Mouse (Mus musculus) embryonic facial prominence, embryonic 13.5 days (tissue): Measurements from ENCODE around the gene Icam4. TPM values are rescaled to one million over a fixed set of nuclear protein-coding genes. Genes with fewer than 3 reads are reported as not detected.
A peak's percentile ranks its signal among the peaks of the same experiment; 100 is the strongest.

ENCODE experiments used
- ATAC-seq: fragments of 200-750 bp; cut with Nextera tagmentation; 2 replicates; pipeline ENCODE4 v1.8.0; 2017; ENCODE audit warnings: low read depth; ENCODE audit not compliant: insufficient number of reproducible peaks, insufficient read depth, low FRiP score, low TSS enrichment
- H3K27ac ChIP-seq: fragments of 300-500 bp; sonication (generic); 2 replicates; pipeline ENCODE4 v1.5.1; 2015; ENCODE audit warnings: moderate library complexity, mild to moderate bottlenecking, inconsistent platforms
- H3K27me3 ChIP-seq: fragments of 300-500 bp; sonication (generic); 2 replicates; pipeline ENCODE4 v1.6.1; 2015; ENCODE audit warnings: mild to moderate bottlenecking, inconsistent platforms
- H3K36me3 ChIP-seq: fragments of 300-500 bp; sonication (generic); 2 replicates; pipeline ENCODE4 v1.6.1; 2015; ENCODE audit warnings: mild to moderate bottlenecking, inconsistent platforms
- H3K4me1 ChIP-seq: fragments of 300-500 bp; sonication (generic); 2 replicates; pipeline ENCODE4 v1.6.1; 2015; ENCODE audit warnings: inconsistent platforms
- H3K4me2 ChIP-seq: fragments of 300-500 bp; sonication (generic); 2 replicates; pipeline ENCODE4 v1.6.1; 2015; ENCODE audit warnings: moderate library complexity, mild to moderate bottlenecking, inconsistent platforms
- H3K4me3 ChIP-seq: fragments of 300-500 bp; sonication (generic); 2 replicates; pipeline ENCODE4 v1.5.1; 2015; ENCODE audit warnings: mild to moderate bottlenecking, inconsistent platforms
- H3K9ac ChIP-seq: fragments of 300-500 bp; sonication (generic); 2 replicates; pipeline ENCODE4 v1.6.1; 2015; ENCODE audit warnings: mild to moderate bottlenecking, inconsistent platforms
- H3K9me3 ChIP-seq: fragments of 300-500 bp; sonication (generic); 2 replicates; pipeline ENCODE4 v1.6.1; 2016; ENCODE audit warnings: inconsistent platforms
- WGBS: fragments of 180-500 bp; shearing (Covaris S2); methylation state at CpG from one replicate; pipeline ENCODE4 v1.1.7; 2015; ENCODE audit warnings: mixed read lengths; 5-methylcytosine and 5-hydroxymethylcytosine counted together
- polyA plus RNA-seq: library from polyadenylated mRNA; unstranded; fragments of >200 nt; fragmentation: Nextera tagmentation; extraction: Ambion mirVana; gene quantifications from 2 replicates; pipeline ENCODE4 v1.2.1, GENCODE M21; 2015

The Icam4 gene
- polyA plus RNA-seq, 1 experiment from 2014 or later: 0.27 TPM

DNA sequence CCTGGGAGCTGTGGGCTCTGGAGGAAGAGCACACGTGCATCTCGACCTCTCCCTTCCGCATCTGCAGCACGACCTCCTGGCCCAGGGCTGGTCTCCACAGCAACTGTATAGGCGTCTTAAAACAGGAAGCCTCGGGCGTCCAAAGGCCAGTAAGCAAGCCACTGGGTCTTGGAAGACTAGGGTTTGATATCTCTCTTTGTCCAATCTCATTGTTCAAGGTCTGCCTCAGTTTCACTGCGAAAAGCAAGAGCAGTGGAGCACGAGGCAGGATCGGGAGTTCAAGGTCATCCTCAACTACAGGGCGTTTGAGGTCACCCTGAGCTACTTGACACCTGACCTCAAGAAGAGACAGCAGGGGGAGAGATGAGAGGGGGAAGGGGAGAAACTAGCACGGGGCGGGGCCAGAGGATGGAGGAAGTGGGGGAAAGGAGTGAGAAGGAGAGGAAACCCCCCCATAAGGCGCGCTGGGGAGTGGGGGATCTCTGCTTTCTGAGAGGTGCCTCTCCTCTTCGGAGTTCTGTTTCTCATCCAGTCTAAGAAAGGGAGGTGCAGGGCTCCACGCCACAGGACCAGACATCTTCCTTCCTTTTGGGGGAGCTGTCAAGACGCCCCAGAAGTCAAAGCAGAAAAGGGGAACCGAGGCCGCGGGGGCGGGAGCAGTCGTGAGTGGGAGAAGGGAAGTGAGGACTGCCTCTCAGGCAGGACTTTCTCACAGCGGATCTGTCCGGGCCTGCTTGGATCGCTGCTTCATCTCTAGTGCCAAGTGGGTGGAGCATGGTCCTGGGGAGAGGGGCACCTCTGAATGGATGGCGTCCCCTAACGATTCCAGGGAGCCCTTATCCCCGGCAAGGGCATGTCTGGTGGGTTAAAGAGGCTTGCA is 14.2 kb upstream of the Icam4 start:
- Histone ChIP-seq H3K4me2 (peak overlapping the region; percentile 67), H3K9ac (peak overlapping the region; percentile 62), H3K36me3 (no peaks in the 10 kb centered on the region), H3K27ac (peak overlapping the region; percentile 57; the same call in 1 of the 2 replicates), H3K27me3 (peaks cover 50% of the 10 kb centered on the region), H3K4me1 (peaks cover 14% of the 10 kb centered on the region), H3K9me3 (no peaks in the 10 kb centered on the region), H3K4me3 (peak overlapping the region; percentile 42)
- ATAC-seq: no peak
- WGBS: 3% methylated on average over 29 of the region's 29 CpGs

DNA sequence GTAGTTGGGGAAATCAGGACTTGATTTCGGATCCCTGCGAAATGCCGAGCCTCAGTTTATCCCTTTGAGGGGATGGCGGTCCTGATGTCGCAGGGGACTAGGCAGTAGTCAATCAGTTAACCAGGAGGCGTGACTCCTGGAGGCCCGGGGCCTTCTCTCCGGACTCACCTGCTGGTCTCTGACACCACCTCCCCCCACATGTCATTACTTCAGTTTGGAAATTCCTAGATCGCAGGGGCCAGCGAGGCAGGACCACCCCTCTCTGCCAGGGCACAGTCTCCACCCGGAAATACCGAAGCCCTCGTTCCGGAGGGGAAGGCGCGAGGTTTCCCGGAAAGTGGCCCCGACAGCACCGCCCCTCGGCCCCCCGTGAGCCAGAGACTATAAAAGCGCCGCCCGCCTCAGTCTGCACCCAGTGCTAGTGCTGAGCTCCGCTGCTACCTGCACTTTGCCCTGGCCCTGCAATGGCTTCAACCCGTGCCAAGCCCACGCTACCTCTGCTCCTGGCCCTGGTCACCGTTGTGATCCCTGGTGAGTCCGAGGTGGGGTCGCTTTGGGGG is 13.5 kb upstream of the Icam4 start, which contains the start of gene Icam1:
Icam1 (plus strand) TSS at position 415 of the 560 bp plus-strand sequence.
- H3K27ac ChIP-seq: peak within 1 kb of the TSS; percentile 57; the same call in 1 of the 2 replicates
- peak within 1 kb of the TSS; percentile 67 for H3K4me2 ChIP-seq
- H3K9me3 ChIP-seq: no peaks in the 10 kb centered on the region
- peak within 1 kb of the TSS; percentile 62 for H3K9ac ChIP-seq
- no peak for ATAC-seq
- H3K4me3 ChIP-seq: peak within 1 kb of the TSS; percentile 42
- H3K4me1 ChIP-seq: peaks cover 14% of the 10 kb centered on the region
- WGBS: 1% methylated on average over 30 of the region's 30 CpGs
- no peaks in the 10 kb centered on the region for H3K36me3 ChIP-seq
- peaks cover 50% of the 10 kb centered on the region for H3K27me3 ChIP-seq

DNA sequence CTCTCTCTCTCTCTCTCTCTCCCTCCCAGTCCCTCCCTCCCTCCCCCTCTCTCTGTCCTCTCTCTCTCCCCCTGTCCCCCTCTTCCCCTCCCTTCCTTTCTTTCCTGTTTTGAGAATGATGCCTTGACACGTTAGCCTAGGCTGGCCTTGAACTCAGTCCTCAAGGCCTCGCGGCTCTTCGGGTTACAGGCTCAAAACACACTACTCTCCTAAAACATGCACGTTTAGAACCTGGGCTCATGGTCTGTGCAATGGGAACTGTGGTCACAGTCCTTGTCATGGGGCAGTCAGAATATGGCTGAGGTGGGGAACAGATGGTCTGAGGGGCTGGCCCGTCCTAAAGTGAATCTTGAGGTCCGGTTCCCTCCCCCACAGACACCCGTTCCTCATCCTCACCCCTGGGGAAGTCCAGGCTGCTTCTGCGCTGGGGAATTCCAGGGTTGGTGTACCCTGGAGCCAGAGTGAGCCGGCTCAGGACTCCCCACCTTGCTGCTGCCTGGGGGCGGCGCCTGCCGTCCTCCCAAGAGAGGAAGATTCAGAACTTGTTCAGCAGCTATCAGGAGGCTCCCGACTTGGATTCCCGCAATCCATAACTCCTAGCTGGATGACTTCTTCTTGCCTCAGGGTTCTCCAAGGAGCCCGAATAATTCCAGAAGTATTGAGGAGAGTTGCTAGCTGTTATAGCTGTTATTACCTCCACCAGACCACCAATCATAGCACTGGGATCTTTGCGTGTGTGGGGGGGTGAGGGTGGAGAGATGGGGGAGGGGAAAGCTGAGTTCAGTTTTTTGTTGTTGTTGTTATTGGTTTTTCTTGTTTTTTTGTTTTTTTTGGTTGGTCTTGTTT is 12.6 kb upstream of the Icam4 start:
- Histone ChIP-seq H3K36me3 (no peaks in the 10 kb centered on the region), H3K27me3 (peaks cover 50% of the 10 kb centered on the region), H3K9ac (peak overlapping the region; percentile 46; the same call in 1 of the 2 replicates), H3K4me2 (peak overlapping the region; percentile 67), H3K4me3 (peak overlapping the region; percentile 42), H3K9me3 (no peaks in the 10 kb centered on the region), H3K4me1 (peaks cover 14% of the 10 kb centered on the region), H3K27ac (no peak overlapping the region)
- 5% methylated on average over 17 of the region's 17 CpGs for WGBS
- ATAC-seq: 0 out of 2 replicates have a peak, but pooled peaks have one; percentile 15

DNA sequence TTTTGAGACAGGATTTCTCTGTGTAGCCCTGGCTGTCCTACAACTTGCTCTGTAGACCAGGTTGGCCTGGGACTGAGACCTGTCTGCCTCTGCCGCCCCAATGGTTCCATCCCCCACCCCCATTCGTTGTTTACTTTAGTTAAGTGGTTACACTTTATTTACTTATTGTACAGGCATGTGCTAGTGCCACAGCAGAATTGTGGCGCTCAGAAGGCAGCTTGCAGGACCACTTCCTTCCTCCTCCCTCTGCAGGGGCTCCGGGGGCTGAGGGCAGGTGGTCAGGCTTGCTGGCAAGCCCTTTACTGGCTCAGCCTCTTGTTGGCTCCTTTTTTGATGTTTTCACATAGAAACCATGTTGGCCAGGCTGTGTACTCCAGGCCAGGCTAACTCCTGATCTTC is 12.0 kb upstream of the Icam4 start:
- H3K4me3 ChIP-seq: 0 out of 2 replicates have a peak overlapping the region, but pooled peaks have one; percentile 2
- ATAC-seq: no peak
- H3K9ac ChIP-seq: no peak overlapping the region
- no peaks in the 10 kb centered on the region for H3K36me3 ChIP-seq
- H3K9me3 ChIP-seq: no peaks in the 10 kb centered on the region
- H3K27ac ChIP-seq: no peak overlapping the region
- H3K27me3 ChIP-seq: peaks cover 50% of the 10 kb centered on the region
- WGBS: 35% methylated on average over 4 of the region's 4 CpGs
- H3K4me1 ChIP-seq: peaks cover 17% of the 10 kb centered on the region
- H3K4me2 ChIP-seq: peak overlapping the region; percentile 67

DNA sequence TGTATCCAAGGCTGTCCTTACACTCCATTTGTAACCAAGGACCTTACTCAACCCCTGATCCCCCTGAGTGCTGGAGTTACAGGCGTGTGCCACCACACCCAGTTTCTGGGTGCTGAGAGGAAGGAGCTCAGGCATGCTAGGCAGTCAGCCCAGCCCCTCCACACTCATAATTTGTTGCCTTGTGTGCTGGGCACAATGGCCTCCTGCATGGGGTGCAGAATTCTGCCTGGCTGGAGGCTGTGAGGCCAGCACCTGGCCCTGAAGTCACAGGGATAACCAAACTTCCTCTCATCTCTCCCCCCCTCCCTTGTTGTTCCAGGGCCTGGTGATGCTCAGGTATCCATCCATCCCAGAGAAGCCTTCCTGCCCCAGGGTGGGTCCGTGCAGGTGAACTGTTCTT is 10.6 kb upstream of the Icam4 start:
- ATAC-seq: no peak
- Histone ChIP-seq H3K27me3 (peaks cover 50% of the 10 kb centered on the region), H3K4me2 (no peak overlapping the region), H3K4me1 (peaks cover 18% of the 10 kb centered on the region), H3K9me3 (no peaks in the 10 kb centered on the region), H3K27ac (no peak overlapping the region), H3K9ac (no peak overlapping the region), H3K4me3 (no peak overlapping the region), H3K36me3 (no peaks in the 10 kb centered on the region)
- WGBS: 90% methylated on average over 2 of the region's 2 CpGs

DNA sequence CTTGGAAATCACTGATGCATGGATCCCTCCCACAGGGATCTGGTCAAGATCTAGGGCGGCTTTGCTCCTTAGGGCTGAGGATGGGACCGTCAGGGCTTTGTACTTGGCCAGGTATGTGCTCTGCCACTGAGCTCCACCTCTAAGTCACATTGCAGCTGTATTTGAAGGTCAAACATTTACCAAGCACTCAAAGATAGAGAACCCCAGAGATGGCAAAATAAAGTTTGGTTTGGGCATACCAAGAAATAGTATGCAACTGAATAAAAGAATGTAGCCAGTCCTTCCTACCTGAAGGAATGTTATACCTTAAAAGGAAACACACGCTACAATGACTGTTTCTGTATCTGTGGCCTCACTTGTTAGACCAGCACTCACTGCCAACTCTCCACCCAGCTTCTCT is 7.8 kb upstream of the Icam4 start:
- Histone ChIP-seq H3K4me2 (no peak overlapping the region), H3K36me3 (no peaks in the 10 kb centered on the region), H3K4me1 (0 out of 2 replicates have a peak, but pooled peaks cover 4% of the 10 kb centered on the region), H3K27me3 (peaks cover 25% of the 10 kb centered on the region), H3K9ac (no peak overlapping the region), H3K27ac (no peak overlapping the region), H3K4me3 (no peak overlapping the region), H3K9me3 (no peaks in the 10 kb centered on the region)
- no peak for ATAC-seq
- 71% methylated on average over 3 of the region's 3 CpGs for WGBS

DNA sequence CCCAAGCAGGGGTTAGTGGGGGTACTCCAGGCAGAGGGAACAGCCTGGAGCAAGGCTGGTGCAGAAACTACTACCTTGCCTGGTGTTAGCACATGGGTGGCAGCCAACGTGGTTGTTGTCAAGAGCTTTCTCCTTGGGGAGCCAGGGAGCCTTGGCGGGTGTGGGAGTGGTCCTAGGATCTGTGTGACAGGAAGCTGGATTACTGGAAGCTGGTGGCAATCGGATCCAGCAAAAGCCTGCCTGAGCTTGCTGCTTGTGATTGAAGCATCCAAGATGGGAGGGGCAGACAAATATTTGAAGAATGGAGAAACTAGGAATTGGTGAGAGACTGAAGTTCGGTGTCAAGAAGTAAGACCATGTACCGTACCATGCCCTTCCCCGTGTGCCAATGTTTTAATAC is 6.9 kb upstream of the Icam4 start:
- WGBS: 54% methylated on average over 6 of the region's 6 CpGs

DNA sequence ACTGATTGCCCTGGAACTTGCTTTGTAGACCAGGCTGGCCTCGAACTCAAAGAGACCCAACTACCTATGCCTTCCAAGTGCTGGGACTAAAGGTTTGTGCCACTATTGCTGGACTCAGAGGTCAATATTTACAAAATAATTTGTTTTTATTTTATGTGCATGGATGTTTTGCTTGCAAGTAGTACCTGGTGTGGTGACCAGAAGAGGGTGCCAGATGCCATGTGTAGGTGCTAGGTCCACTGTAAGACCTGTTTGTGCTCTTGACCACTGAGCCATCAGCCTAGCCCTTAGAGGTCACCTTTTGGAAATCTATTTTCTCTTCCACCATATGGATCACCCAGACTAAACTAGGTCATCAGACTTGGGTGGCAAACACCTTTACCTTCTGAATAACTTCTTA is 6.4 kb upstream of the Icam4 start:
- H3K4me3 ChIP-seq: no peak overlapping the region
- ATAC-seq: no peak

More for the DNA sequence above, 6.9 kb upstream of the Icam4 start:
- 0 out of 2 replicates have a peak, but pooled peaks cover 4% of the 10 kb centered on the region for H3K4me1 ChIP-seq
- no peaks in the 10 kb centered on the region for H3K9me3 ChIP-seq
- no peak overlapping the region for H3K4me3 ChIP-seq
- no peak for ATAC-seq
- no peak overlapping the region for H3K4me2 ChIP-seq
- H3K27ac ChIP-seq: no peak overlapping the region
- no peak overlapping the region for H3K9ac ChIP-seq
- peaks cover 24% of the 10 kb centered on the region for H3K27me3 ChIP-seq
- no peaks in the 10 kb centered on the region for H3K36me3 ChIP-seq

DNA sequence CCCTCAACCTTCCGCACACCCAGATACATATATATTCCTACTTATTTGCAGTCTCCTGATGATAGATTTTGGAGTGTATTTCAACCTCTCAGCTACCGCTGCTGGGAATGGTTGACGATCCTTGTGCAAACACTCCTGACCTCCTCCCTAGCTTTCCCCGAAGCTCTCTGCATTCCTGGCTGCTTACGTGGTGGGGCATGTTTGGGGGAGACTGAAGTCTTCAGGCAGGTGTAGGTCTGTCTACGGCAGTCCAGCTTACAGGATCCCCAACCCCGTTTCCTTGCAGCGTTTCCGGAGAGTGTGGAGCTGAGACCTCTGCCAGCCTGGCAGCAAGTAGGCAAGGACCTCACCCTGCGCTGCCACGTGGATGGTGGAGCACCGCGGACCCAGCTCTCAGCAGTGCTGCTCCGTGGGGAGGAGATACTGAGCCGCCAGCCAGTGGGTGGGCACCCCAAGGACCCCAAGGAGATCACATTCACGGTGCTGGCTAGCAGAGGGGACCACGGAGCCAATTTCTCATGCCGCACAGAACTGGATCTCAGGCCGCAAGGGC is 3.8 kb upstream of the Icam4 start:
- H3K27ac ChIP-seq: no peak overlapping the region
- no peak overlapping the region for H3K4me3 ChIP-seq
- H3K27me3 ChIP-seq: peaks cover 38% of the 10 kb centered on the region
- WGBS: 67% methylated on average over 19 of the region's 19 CpGs
- no peak overlapping the region for H3K4me2 ChIP-seq
- H3K9ac ChIP-seq: no peak overlapping the region
- no peaks in the 10 kb centered on the region for H3K36me3 ChIP-seq
- peaks cover 19% of the 10 kb centered on the region for H3K4me1 ChIP-seq
- no peak for ATAC-seq
- H3K9me3 ChIP-seq: no peaks in the 10 kb centered on the region

More for the DNA sequence above, 6.4 kb upstream of the Icam4 start:
- Histone ChIP-seq H3K27ac (no peak overlapping the region), H3K9ac (no peak overlapping the region), H3K27me3 (peaks cover 24% of the 10 kb centered on the region), H3K4me2 (no peak overlapping the region), H3K36me3 (no peaks in the 10 kb centered on the region), H3K4me1 (0 out of 2 replicates have a peak, but pooled peaks cover 4% of the 10 kb centered on the region), H3K9me3 (no peaks in the 10 kb centered on the region)
- WGBS: 81% methylated on average over 1 of the region's 1 CpGs

DNA sequence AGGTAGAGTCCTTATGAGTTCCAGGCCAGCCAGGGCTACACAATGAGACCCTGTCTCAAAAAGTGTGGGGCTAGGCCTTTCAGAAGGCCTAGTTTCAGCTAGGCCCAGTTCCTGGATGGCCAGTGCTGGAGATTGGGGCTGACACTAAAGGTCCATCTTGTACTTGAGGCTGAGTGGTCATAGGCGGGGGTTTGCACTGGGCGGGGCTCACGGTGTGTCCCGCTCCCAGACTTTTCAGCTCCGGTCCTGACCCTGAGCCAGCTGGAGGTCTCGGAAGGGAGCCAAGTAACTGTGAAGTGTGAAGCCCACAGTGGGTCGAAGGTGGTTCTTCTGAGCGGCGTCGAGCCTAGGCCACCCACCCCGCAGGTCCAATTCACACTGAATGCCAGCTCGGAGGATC is 2.3 kb upstream of the Icam4 start:
- 86% methylated on average over 12 of the region's 12 CpGs for WGBS
- peaks cover 51% of the 10 kb centered on the region for H3K27me3 ChIP-seq
- H3K9me3 ChIP-seq: no peaks in the 10 kb centered on the region
- no peak for ATAC-seq
- no peak overlapping the region for H3K4me3 ChIP-seq
- H3K27ac ChIP-seq: no peak overlapping the region
- peak overlapping the region; percentile 27; the same call in 1 of the 2 replicates for H3K9ac ChIP-seq
- H3K4me2 ChIP-seq: no peak overlapping the region
- peaks cover 33% of the 10 kb centered on the region for H3K4me1 ChIP-seq
- H3K36me3 ChIP-seq: no peaks in the 10 kb centered on the region

DNA sequence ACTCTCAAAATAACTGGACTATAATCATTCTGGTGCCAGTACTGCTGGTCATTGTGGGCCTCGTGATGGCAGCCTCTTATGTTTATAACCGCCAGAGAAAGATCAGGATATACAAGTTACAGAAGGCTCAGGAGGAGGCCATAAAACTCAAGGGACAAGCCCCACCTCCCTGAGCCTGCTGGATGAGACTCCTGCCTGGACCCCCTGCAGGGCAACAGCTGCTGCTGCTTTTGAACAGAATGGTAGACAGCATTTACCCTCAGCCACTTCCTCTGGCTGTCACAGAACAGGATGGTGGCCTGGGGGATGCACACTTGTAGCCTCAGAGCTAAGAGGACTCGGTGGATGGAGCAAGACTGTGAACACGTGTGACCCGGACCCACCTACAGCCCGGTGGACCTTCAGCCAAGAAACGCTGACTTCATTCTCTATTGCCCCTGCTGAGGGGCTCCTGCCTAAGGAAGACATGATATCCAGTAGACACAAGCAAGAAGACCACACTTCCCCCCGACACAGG is 1.3 kb upstream of the Icam4 start:
- H3K4me3 ChIP-seq: no peak overlapping the region
- peaks cover 39% of the 10 kb centered on the region for H3K4me1 ChIP-seq
- no peak overlapping the region for H3K27ac ChIP-seq
- H3K36me3 ChIP-seq: no peaks in the 10 kb centered on the region
- no peaks in the 10 kb centered on the region for H3K9me3 ChIP-seq
- no peak overlapping the region for H3K4me2 ChIP-seq
- H3K9ac ChIP-seq: 0 out of 2 replicates have a peak overlapping the region, but pooled peaks have one; percentile 6
- ATAC-seq: no peak
- 60% methylated on average over 8 of the region's 8 CpGs for WGBS
- peaks cover 61% of the 10 kb centered on the region for H3K27me3 ChIP-seq
